Mouse (Mus musculus) kidney, adult 8-10 months (tissue): Measurements from ENCODE around the gene Arid1b.

Experiments
- DNase-seq, 2 experiments: peaks; one replicate each; pipeline ENCODE4 v3.0.0; 2022

Arid1b gene

GRCm38 (mm10) chr17:5164794-5165193 is 170.7 kb downstream of the Arid1b start:
- no peak for DNase-seq

- no peak for DNase-seq
Observed at GRCm38 (mm10) chr17:5165201-5165825, 171.2 kb downstream of the Arid1b start.

GRCm38 (mm10) chr17:5166175-5166574 is 172.0 kb downstream of the Arid1b start:
- DNase-seq = no peak

- DNase-seq = no peak
Observed at GRCm38 (mm10) chr17:5168046-5168445, 173.9 kb downstream of the Arid1b start.

DNA sequence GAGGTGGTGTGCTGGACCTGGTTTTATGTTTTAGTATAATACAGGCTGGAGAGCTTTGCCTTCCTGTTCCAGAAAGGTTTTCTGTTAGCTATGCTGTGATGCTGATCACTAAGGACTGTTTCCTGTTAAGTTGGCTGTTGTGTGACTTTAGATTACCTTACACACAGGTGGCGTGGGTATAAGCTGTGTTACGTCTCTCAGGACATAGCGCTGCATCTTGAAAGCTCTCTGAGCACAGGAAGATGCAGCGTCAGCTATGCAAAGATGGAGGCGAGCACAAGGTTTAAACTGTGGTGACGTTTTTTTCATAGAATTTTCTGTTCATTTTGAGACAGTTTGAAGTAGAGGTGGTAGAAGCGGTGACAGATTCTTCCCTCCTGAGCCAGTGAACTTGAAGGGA is 174.5 kb downstream of the Arid1b start:
- no peak for DNase-seq

DNA sequence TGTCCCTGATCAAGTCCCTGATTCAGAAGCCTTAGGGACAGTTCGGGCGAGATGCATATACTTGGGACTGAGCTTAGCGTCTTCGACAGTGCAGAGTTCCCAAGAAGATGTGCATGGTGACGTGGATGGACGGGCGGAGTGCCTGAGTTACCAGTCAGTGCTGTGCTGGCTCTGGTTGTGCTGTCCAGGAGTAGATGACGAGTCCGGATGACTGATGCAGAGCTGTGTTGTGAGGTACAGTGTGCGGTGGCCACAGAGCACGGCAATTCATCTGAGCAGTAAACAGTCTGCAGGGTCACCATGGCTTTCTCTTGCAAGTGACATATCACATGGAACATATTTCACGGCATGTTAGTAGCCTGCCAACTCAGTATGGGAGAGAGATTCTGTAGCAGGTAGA is 176.2 kb downstream of the Arid1b start:
- no peak for DNase-seq

DNA sequence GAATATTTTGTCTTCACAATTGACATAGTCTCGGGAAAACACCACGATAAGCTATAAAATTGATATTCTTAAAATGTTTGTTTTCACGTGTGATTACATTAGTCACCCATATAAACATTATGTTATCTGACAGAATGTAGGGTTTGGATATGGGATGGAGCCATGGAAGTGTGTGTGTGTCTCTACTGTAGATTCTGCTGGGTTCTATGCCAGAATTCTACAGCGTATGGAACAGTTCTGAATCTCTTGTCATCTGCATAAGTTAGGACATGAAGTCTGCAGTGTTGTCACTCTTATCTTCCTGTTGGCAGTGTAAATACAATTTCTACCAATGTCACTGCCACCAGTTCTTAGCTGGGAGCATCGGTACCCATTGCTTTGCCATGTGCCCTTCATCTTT is 177.3 kb downstream of the Arid1b start:
- DNase-seq = no peak

GRCm38 (mm10) chr17:5174426-5175020 is 180.4 kb downstream of the Arid1b start:
- no peak for DNase-seq

- no peak for DNase-seq
Observed at GRCm38 (mm10) chr17:5175535-5175934, 181.4 kb downstream of the Arid1b start.

DNA sequence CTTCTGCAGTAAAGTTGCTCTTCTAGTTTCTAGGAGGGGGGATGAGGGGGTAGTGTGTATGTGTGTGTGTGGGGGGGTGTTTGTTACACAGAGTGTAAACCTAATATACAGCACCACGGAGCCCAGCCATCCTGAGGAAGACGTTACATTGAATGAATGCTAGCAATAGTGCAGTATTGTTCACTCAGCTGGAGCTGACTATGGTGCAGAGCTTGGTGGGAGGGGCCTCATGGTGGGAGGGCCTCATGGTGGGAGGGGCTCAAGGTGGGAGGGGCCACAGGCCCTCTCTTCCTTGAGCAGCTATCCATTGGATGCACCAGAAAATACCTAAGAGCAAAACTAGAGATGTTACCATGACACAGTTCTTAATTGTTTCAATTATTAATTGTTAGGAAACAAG is 182.2 kb downstream of the Arid1b start:
- no peak for DNase-seq

DNA sequence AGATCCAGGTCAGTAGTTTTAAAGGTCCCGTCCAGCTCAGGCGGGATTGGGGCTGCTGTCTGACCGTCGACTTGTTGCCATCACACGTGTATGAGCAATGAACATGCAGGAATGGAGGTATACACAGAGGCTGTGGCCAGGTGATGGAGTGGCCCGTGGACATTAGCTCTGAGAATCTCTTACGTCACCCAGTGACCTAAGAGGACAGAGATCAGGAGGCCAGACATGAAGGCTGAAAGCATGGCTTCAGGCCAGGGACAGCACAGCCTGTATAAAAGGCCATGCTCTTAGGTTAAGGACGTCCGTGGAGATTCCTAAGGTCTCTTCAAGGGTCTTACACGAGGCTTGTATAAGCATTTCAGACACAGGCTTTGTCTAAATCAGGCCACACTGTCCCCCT is 184.4 kb downstream of the Arid1b start:
- peak in 1 of 2 experiments; percentile 63 for DNase-seq

- DNase-seq = no peak
Observed at GRCm38 (mm10) chr17:5179004-5179403, 184.9 kb downstream of the Arid1b start.

- no peak for DNase-seq
Observed at GRCm38 (mm10) chr17:5179412-5179811, 185.3 kb downstream of the Arid1b start.

DNA sequence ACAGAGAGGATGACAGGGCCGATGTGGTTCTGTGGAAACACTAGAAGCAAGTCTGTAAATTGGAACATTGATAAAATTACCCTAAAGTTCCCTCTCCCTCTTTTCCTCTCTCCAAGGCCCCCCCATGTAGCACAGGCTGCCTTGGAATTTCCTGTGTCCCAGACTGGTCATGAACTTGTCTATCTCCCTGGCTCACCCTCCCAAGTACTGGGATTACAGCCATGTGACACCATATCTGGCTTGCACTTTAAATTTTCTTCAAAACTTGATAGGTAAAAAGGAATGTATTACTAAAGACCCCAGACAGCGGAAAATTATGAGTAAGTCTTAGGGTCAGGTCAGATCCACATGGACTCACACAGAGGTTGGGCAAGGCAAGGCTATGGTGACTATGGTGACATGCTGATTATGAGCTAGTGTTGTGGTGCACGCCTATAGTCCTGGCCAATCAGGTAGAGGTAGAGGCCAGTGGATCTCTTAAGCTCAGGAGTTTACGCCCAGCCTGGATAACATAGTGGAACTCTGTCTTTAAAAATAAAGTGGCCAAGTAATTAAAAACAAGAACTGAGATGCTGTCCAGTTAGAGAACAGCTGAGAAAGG is 185.9 kb downstream of the Arid1b start:
- DNase-seq = no peak

DNA sequence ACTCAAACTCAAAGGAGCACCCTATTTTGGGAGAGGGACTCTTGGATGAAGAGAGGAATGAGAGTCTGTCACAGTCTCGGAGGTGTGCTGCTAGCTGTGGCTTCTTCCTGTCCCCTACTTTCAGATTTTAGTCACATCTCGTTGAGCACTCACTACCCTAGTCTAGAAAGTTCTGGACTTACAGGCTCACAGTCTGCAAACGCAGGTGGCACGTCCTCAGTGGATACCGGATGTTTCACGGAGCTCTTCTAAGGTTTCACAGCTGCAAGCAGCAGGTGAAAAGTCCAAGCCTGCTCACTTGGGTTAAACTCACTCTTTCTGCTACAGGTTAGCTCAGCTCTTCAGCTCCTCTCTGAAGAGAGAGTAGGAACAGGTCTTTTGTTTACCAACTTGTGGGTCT is 186.8 kb downstream of the Arid1b start:
- DNase-seq = no peak

- DNase-seq = no peak
Observed at GRCm38 (mm10) chr17:5182493-5182892, 188.4 kb downstream of the Arid1b start.

DNA sequence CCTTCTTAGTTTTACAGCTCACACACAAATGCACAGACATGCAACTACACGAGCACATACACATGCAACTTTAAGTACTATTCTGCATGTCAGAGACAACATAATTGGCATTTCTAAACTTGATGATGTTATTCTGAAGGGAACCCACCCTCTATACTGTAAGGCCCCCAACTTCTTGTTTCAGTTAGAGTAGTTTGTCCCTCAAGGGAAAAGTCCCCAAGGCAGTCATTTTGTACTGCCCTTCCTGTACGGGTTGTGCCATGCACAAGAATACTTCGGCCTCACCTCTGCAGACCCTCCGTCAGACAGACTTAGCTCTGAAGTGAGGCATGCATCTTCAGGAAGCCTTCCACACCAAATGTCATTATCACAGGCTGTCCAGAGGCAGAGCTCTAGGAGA is 191.4 kb downstream of the Arid1b start:
- no peak for DNase-seq

GRCm38 (mm10) chr17:5187546-5187945 is 193.4 kb downstream of the Arid1b start:
- no peak for DNase-seq

DNA sequence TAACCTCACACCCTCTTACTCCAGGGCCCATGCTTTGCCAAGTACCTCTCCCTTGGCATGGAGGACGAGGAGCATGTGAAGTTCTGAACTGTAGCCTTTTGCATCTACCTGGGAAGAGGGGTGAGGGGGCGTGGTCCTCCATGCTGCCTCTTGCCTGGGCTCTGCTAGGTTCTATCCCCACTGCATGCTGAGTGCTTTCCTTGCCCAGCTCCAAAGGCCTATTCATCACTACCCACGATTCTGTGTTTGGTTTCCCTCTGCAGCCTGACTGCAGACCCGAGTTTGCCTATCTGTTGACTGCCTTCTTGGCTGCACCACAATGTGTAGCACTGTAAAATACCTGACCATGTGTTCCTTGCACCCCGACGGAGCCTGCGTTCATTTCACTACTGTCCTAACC is 194.3 kb downstream of the Arid1b start:
- no peak for DNase-seq

- peak; percentile 97 for DNase-seq
Observed at GRCm38 (mm10) chr17:5189551-5190351, 195.6 kb downstream of the Arid1b start.

GRCm38 (mm10) chr17:5190367-5190766 is 196.2 kb downstream of the Arid1b start:
- DNase-seq = peak in 1 of 2 experiments; percentile 47

- no peak for DNase-seq
Observed at GRCm38 (mm10) chr17:5194157-5194916, 200.2 kb downstream of the Arid1b start.

GRCm38 (mm10) chr17:5195397-5195796 is 201.3 kb downstream of the Arid1b start:
- no peak for DNase-seq
